Mouse (Mus musculus) lung, adult 18-20 months (tissue): ENCODE measurements around the gene Dnajb5.

Experiments used
- DNase-seq, 2 experiments: peaks; one replicate each; pipeline ENCODE4 v3.0.0; 2022; ENCODE audit warnings: mixed read lengths in 2 of 2

The Dnajb5 gene

GRCm38 (mm10) chr4:42945043-42945442, 4.6 kb upstream of the Dnajb5 start:
- peak in 1 of 2 experiments; percentile 24 for DNase-seq

GRCm38 (mm10) chr4:42945445-42945844, 4.2 kb upstream of the Dnajb5 start:
- DNase-seq = no peak

DNA sequence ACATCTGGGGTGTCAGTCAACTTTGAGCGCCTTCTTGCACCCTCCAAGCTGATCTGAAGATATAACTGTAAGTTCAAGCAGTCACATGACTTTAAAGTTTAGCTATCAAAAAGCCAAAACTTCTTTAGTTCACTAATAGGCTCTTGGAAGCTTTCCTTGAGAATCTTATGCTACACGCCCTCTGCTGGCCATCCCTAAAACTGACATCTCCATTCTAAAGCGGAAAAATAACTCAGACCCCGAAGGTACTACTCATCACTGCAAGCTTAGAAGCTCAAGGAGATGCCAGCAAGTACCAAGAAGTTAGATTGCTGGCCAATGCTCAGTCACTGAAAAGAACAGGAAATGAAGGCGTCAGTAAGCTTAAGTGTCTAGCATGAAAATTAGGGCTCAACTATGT, 3.7 kb upstream of the Dnajb5 start:
- DNase-seq = peak; percentile 30 to 54

- DNase-seq = no peak
Measured at GRCm38 (mm10) chr4:42946733-42947290, 2.8 kb upstream of the Dnajb5 start.

DNA sequence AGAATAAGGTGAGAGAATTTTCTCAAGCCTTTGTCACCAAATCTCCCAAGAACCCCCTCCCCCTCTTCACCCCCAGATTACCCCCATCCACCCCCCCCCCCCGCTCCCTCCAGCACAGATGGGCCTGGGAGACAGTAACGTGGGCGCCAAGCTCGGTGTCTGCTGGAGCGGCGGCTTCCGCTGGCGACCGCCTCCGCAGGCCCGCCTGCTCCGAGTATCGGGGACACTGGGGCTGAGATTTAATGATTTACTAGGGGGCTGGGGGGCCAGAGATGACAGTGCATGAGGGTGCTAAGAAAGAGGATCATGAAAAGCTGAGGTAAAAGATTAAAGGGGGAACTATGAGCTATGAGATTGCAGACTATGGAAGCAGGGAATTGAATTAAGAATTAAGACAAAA, 1.1 kb upstream of the Dnajb5 start:
- DNase-seq = no peak

DNA sequence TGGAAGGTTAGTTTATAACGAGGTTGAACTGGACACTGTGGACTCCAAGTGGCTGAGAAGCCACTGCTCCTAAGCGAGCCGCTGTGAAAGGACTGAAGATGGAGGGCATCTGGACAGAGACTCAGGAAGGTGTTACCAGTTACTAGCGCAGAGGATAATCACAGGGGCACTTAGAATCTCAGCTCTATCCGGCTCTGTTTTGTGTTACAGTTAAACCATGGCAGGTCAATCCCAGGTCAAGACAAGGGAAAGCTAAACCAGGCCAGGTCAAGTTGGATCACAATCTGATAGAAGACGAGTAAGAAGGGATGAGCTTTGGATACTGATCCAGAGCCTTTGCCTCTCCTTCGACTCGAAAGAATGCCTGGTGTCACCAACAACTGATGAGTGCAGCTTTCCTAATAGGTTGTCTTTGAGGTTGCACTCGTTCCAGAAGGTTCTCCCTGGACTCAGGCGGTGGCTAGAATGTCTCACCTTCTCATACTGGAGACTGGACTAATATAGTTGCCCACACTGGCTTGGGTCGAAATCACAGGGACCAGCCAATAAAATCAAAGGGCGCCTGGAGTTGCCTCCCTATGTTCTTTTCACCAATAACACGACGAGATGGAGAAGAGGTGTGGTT, 451 bp upstream of the Dnajb5 start:
- no peak for DNase-seq

DNA sequence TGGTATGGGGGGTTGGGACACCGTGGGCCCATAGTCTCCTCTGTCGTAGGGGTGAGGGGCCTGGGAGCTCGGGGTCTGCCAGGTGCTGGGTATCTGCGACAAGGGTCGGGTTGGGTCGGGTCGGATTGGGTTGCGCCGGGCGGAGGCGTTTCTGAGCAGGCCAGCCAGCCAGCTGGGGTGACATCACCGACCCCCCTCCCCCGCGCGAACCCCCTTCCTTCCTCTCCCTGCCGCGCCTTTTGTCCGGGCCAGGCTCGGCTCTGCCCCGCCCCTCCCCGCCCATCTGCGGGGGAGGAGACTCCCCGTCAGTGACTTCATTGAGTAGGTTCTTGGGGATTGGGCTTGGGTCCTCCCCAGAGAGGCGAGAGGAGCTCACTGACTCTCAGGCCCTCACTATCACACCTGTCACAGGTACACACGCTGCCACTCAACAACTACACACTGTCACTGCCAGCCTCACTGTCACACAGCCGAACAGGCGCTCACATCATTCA, 498 bp downstream of the Dnajb5 start:
- peak; percentile 91 to 95 for DNase-seq

- DNase-seq = no peak
Measured at GRCm38 (mm10) chr4:42951206-42952195, 1.9 kb downstream of the Dnajb5 start.

GRCm38 (mm10) chr4:42952563-42952962, 2.9 kb downstream of the Dnajb5 start:
- no peak for DNase-seq

- no peak for DNase-seq
Measured at GRCm38 (mm10) chr4:42953435-42954094, 4.0 kb downstream of the Dnajb5 start.

DNA sequence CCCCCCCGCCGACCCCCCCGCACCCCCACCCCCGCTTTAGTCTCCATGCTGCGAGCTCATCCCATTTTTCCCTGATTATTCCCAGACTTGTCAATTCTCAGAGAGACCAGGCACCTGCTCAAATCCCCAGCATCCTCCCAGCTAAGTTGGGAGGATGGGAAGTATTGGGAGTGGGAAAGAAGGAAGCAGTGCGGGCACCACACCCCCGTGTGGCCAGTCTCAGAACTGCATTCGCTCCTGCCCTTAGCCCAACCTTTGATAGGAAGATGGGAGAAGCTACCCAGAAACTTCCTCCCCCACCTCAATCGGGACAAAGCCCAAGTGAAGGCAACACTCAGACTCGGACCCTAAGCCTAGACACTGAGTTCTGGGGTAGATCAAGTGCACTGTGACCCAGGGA, 4.7 kb downstream of the Dnajb5 start:
- peak; percentile 44 to 63 for DNase-seq

- DNase-seq = no peak
Measured at GRCm38 (mm10) chr4:42955200-42955599, 5.6 kb downstream of the Dnajb5 start.

- DNase-seq = no peak
Measured at GRCm38 (mm10) chr4:42956581-42956980, 7.0 kb downstream of the Dnajb5 start.

- DNase-seq = no peak
Measured at GRCm38 (mm10) chr4:42957306-42957705, 7.7 kb downstream of the Dnajb5 start.

- DNase-seq = no peak
Measured at GRCm38 (mm10) chr4:42957979-42958378, 8.4 kb downstream of the Dnajb5 start.

DNA sequence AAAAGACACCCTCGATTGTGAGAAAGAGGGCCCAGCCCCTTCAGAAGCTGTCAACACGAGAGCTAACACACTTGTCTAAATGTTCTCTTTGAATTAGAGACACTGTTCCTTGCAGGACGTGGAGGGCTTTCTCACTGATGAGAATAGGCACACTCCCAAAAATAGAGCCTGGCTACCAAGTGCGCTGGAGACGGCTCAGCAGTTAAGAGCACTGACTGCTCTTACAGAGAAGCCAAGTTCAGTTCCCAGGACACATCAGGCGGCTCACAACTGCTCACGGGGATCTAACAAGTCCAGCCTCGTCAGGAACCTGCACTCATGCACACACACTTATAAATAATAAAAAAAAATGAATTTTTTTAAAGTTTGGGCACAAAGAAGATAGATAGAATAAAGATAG, 9.3 kb downstream of the Dnajb5 start:
- no peak for DNase-seq

- no peak for DNase-seq
Measured at GRCm38 (mm10) chr4:42959382-42959781, 9.8 kb downstream of the Dnajb5 start.

- peak; percentile 39 to 50 for DNase-seq
Measured at GRCm38 (mm10) chr4:42961592-42961991, 12.0 kb downstream of the Dnajb5 start.

DNA sequence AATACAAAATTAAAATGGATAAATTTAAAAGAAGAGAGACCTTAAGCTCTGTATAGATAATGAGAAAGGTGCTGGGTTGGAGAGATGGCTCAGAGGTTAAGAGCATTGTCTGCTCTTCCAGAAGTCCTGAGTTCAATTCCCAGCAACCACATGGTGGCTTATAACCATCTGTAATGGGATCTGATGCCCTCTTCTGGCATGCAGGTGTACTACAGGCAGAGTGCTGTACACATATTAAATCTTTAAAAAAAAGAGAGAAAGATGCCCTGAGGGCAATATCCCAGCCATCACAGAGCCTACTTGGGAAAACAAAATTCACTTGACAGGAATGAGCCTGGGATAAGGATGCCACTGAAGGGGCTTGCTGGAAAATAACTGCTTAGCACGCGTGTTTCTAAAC, 13.9 kb downstream of the Dnajb5 start:
- no peak for DNase-seq

- DNase-seq = peak in 1 of 2 experiments; percentile 28
Measured at GRCm38 (mm10) chr4:42965039-42965719, 15.6 kb downstream of the Dnajb5 start.

DNA sequence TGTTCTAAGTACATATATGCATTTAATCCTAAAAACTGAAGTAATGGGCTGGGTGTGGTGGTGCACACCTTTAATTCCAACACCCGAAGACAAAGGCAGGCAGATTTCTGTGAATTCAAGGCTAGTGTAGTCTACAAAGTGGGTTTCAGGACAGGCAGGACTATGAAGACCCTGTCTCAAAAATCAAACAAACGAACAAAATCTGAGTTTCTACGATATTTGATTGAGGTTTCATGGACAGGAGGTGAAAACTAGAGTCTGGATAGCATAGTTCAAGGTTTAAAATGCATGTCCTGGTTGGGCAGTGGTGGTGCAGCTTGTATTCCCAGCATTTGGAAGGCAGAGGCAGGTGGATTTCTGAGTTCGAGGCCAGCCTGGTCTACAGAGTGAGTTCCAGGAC, 19.7 kb downstream of the Dnajb5 start, which contains the start of gene 1700022I11Rik:
Gene 1700022I11Rik (plus strand): TSS at position 301 of the 400 bp plus-strand sequence.
- DNase-seq = no peak

DNA sequence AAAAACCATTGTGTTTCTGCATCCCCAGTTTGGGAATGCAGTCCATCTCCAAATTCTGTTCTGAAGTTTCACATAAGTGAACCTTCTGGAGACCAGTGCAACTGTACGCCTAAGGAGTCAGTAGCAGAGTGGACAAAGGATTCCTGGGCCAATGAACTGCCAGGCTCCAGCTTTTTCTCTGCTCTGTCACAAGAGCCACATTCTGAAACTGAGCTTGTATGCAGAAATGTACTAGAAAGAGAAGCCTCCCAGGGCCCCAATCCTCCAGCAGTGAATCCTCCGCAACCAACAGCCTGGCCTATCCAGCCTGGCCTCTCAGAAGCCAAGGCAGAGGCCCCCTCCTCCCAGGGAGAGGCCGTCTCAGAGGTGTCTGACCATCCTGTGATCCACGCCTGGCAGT, 23.3 kb downstream of the Dnajb5 start:
- no peak for DNase-seq
